Mouse (Mus musculus) neural tube, embryonic 10.5 days (tissue): ENCODE results near the gene Ptprd.

Experiments used
- DNase-seq: peaks from one replicate; pipeline ENCODE4 v3.0.0-alpha.2; 2017; ENCODE audit warnings: low spot score; ENCODE audit errors: extremely low spot score

Ptprd gene

DNA sequence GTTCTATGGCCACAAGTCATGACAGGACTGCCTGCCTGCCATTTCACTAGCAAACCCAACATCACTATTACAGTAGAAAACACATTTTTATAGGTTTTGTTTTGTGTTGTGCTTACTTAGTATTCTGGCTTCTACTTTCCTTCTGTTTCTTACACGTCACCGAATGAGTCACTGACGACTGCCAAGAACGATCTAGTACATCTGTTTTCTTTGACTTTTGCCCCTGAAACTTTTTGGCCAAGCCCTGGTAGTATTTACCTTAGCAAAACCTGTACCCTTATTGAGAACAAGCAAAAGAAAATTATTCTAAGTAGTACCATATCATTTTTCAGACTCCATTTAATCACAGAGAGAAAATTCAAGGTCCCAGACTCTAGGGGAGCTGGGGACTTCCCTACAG is 1797.2 kb downstream of the Ptprd start:
- DNase-seq = no peak

DNA sequence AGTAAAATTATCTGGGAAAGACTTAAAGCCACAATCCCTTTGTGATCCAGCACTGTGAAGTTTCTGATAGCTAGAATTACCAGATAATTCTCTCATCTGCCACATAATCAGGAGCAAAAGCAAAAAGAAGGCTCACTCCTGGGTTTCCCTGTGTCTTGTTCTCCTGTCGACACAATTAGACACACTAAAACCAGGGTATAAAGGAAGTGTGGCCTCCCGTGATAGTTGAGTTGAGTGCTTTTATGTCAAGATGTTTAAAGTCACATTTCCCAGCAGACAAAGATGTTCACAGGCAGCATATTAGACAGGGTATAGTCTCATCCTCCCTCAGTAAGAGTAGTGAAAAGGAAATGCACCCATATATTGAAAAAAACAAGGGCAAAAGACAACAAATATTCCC is 1801.7 kb downstream of the Ptprd start:
- no peak for DNase-seq

GRCm38 (mm10) chr4:76409159-76409558 is 1802.6 kb downstream of the Ptprd start:
- no peak for DNase-seq

- no peak for DNase-seq
Measured at GRCm38 (mm10) chr4:76405862-76406454, 1805.8 kb downstream of the Ptprd start.

GRCm38 (mm10) chr4:76403219-76403618 is 1808.5 kb downstream of the Ptprd start:
- DNase-seq = no peak

DNA sequence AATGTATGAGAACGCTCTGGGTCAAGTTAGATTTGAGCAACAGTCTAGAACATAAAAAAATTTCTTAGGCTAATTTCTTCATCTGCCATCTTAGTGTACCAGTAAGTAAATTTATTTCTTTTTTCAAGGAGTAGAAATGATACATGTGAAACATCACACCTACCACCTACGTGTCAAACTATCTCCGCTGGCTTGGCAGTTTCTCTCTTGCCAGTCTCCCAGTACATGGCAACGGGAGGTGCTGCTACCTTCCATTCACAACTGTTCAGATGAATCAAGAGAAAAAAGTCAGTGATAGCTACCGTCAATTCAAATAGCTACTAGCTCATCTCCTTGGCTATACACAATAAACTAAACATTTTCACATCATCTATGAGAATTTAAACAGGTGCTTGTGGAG is 1823.9 kb downstream of the Ptprd start:
- DNase-seq = no peak

GRCm38 (mm10) chr4:76386978-76387824 is 1824.6 kb downstream of the Ptprd start:
- no peak for DNase-seq

GRCm38 (mm10) chr4:76385818-76386217 is 1825.9 kb downstream of the Ptprd start:
- no peak for DNase-seq

DNA sequence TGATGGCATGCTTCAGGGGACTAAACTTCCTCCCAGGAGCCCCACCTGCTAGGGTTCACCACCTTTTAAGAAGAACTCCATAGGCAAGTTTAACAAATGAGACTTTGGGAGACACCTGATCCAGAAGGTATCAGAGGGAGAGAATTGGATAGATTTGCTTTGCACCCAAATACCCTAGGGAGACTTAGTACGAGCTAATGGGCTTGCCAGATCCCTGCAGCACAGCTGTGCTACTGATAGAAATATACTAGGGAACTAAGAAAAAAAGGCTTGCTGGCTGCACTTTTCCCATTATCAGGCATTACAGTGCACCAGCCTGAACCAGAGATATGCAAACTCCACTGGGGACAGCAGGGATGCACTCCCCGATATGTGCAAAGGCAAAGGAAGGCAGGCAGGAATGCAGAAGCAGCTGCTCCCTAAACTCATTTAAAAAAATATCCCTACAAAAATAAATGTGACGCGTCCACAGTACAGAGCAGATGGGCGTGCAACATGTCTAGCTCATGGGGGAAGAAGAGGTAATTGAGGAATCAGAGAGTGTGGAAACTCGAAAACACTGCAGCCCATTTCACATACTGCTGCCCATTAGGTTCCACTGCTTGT is 1831.3 kb downstream of the Ptprd start:
- no peak for DNase-seq

GRCm38 (mm10) chr4:76370041-76370880 is 1841.5 kb downstream of the Ptprd start:
- DNase-seq = no peak

DNA sequence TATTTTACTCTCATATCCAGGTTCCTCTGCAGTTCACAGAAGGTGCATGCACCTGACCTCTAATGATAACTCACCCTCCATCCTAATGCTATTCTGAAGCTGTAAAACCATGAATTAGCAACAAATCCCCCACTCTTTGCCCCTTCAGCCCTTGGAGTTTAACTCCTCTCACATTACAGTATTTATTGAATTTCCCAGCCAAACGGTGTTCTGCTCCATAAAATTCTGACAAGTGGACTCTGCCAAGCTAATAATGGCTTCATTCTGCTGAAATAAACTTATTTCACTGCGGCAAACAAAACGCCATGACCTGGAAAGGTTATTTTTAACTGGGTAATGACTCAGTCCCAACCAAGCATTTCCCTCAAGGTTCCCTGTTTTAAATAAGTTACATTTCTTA is 1842.7 kb downstream of the Ptprd start:
- no peak for DNase-seq

DNA sequence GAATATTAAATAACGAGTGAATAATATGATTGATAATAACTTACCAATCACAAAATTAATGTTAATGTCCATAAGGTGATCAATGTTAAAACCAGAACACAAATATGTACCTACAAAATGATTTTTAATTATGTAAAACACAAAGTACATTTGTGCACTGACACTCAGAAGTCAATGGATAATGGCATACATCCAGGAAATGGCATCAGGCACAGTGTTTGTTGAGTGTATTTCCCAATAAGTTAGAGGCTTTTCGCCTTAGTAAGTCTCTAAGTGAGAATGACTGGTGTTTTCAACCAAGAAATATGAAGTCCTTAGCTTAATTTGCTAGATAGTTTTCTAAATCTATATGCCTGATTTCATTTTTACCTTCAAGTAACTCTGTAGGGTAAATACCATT is 1843.5 kb downstream of the Ptprd start:
- no peak for DNase-seq

- no peak for DNase-seq
Measured at GRCm38 (mm10) chr4:76367285-76367684, 1844.5 kb downstream of the Ptprd start.

GRCm38 (mm10) chr4:76365871-76366270 is 1845.9 kb downstream of the Ptprd start:
- DNase-seq = no peak

DNA sequence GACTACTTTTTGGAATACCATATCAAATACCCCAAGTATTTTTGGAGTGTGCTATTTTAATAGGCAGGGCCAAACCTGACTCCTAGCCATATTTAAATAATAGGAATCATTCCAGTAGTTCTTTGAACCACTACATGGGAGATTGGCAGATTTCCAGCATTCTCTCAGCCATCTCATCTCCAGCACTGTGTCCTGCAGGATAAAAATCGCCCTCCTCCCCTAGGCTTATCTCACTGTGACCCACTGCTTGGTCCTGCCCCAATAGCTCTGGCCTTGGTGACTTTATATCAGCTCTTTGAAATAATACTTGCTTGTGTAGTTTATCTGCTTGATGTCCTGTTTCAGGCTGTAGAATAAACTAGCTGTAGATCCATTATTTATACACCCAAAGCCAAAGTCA is 1850.2 kb downstream of the Ptprd start:
- no peak for DNase-seq

GRCm38 (mm10) chr4:76354167-76354566 is 1857.6 kb downstream of the Ptprd start:
- DNase-seq = no peak

DNA sequence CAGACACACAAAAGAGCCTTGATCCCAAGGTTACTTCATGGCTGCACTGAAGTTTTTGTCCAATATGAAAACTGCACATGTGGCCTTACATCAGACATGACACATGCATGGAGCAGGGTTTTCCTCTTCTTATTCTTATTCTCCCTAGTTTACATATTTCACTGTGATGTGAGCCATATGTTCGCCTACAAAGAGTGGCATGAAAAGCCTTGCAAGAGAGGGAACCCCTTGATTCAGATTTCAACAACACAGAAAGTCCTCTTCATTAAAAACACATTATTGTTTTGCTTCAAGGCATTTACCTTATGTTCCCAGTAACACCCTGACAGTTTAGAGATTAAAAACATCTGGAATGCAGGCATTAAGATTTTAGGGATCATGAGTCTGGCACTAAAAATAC is 1859.3 kb downstream of the Ptprd start:
- DNase-seq = no peak

GRCm38 (mm10) chr4:76351201-76351979 is 1860.4 kb downstream of the Ptprd start:
- no peak for DNase-seq

DNA sequence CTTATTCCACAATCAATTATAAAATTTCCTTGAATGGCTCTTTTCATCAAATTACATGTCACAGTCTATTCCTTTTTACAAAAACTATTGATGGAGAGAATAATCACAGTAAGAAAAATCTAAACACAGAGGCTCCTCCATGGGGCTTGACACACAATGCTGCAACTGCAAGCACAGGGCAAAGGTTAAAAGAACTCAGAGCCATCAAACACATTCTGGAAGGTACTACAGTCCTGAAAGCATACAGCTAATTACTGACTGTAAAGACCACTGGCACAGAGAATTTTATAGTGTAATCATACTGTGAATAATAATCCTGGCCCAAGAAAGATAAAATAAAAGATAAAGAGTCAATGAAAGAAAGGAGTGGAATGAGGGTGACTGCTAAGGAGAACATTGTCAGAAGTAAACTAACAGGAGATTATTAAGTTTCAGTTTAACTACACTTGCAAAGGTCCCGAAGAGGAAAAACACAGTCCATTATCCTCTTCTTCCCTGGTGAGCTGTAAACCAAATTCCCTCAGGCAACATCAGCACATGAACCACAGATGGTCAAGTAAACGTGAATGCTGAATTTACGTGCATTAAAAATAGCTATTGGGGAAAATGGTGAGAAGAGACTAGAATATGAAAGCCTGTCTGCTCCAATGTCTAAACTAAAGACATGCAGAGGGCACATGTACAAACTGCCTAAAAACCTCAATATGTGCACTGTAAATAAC is 1861.4 kb downstream of the Ptprd start:
- no peak for DNase-seq

DNA sequence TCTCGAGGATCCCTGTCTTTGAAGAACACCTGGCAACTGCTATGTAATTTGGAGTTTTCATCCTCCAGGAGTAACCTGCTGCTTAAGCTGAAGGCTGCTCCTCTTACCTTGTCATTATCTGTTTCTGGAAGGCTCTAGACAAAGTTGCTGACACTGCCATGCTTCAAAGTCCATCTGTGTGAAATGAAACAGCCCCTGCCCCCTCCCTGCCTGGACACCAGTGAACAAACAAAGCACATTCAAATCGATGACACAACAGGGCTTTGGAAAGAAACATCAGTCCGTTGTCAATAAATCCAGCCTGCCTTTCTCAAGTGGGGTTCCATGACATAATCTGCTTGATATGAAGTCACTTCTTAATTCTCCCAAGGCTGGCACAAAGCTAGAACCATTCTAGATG is 1867.7 kb downstream of the Ptprd start:
- DNase-seq = no peak
